Mouse (Mus musculus) liver, adult 2 months (tissue): ENCODE data around the gene Siva1.

Source experiments
- CTCF ChIP-seq: fragments of 200-500 bp; IDR thresholded peaks from 2 replicates; pipeline ENCODE4 v1.5.1; 2011; ENCODE audit warnings: low read depth, low read length, control low read depth
- POLR2A ChIP-seq: fragments of 200-500 bp; IDR thresholded peaks from 2 replicates; pipeline ENCODE4 v1.6.1; 2011; ENCODE audit warnings: low read length, control low read depth; ENCODE audit not compliant: insufficient read depth; ENCODE audit errors: extremely low read depth

- no peak for TF ChIP-seq CTCF
- no peak for TF ChIP-seq POLR2A
Measured at GRCm38 (mm10) chr12:112609031-112609430, 35.4 kb upstream of the Siva1 start.
